Mouse (Mus musculus): ENCODE measurements around the gene Rab24. TPM values are rescaled to one million over a fixed set of nuclear protein-coding genes. Genes with fewer than 3 reads are reported as not detected.
A peak's percentile ranks its signal among the peaks of the same experiment; 100 is the strongest.

Gene Rab24
- total RNA-seq (2021) = 10 to 100 TPM; 31.4 to 34.3 TPM
- long read RNA-seq, experiment 1, transcript Rab24-201 (8 exons, 1,168 nt) = major isoform, 56 of 79 reads
- long read RNA-seq, experiment 1, partial matches to known transcripts = 3 of 79 reads
- long read RNA-seq, experiment 1, other reads (novel, unspliced or antisense) = 20 of 79 reads
- long read RNA-seq, experiment 2, transcript Rab24-201 (8 exons, 1,168 nt) = major isoform, 56 of 73 reads
- long read RNA-seq, experiment 2, partial matches to known transcripts = 0 of 73 reads
- long read RNA-seq, experiment 2, other reads (novel, unspliced or antisense) = 17 of 73 reads

- DNase-seq = peak; percentile 91 to 94
- intact Hi-C loops (cut with DNase I) = no loop called here
Observed at GRCm38 (mm10) chr13:55321434-55322129, at the start of gene Rab24. Gene Rab24, minus strand, starts transcription at chr13:55321946.

DNA sequence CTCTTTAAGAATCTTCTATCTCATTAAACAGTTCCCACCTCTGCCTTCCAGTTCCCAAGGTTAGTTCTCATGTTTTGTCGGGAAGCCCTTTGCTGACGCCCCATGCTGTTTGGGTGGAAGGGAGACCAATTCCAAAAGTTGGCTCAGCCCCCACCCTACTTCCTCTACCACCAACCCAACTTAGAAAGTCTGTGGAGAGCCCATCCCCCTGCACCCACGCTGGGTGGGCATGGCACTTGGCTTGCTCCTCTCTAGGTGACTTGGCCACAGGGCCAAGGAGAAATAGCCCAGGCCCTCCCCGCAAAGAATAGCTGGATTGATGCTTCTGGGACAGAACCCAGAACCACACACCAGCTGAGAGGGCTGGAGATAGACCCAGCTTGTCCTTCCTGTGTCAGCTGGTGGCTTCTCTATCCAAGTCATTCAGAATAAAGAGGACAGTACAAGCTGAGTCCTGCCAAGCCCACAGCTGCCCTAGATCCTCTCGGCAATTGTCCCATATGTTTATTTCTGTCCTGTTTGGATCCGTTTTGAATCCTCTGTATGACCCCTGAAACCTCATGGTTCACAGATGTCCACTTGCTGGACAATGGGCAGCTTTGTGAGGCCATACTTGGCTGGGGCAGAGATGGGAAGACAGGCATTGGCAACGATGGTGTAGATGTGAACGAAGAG is 49.4 kb upstream of the Rab24 start:
- intact Hi-C loops (cut with DNase I) = no loop called here
- DNase-seq = peak in 1 of 2 experiments; percentile 36

DNA sequence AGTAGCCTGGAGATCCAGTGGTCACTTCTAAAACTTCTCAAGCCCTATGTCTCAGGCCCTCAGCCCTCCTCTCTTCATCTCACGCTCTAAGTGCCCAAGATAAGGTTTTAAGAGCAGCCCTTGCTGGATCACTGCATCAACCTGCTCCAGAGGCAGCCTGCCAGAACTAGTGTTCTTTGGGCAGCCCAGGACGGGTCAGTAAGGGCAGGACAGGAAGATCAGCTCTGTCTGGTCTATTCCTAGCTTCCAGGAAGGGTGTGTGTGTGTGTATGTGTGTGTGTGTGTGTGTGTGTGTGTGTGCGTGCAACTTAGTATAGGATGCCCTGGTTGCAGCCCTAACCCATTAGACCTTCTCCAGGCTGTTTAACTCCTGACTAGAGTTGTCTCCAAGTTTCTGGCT is 48.5 kb upstream of the Rab24 start:
- intact Hi-C loops (cut with DNase I) = no loop called here
- DNase-seq = peak; percentile 21 to 27

GRCm38 (mm10) chr13:55369531-55370114 is 47.9 kb upstream of the Rab24 start, which contains the start of gene Rgs14:
Gene Rgs14, plus strand, starts transcription at chr13:55369732.
- peak; percentile 14 to 19 for DNase-seq
- intact Hi-C loops (cut with DNase I) = no loop called here

GRCm38 (mm10) chr13:55368401-55368800 is 46.7 kb upstream of the Rab24 start:
- DNase-seq = no peak
- intact Hi-C loops (cut with DNase I) = no loop called here

DNA sequence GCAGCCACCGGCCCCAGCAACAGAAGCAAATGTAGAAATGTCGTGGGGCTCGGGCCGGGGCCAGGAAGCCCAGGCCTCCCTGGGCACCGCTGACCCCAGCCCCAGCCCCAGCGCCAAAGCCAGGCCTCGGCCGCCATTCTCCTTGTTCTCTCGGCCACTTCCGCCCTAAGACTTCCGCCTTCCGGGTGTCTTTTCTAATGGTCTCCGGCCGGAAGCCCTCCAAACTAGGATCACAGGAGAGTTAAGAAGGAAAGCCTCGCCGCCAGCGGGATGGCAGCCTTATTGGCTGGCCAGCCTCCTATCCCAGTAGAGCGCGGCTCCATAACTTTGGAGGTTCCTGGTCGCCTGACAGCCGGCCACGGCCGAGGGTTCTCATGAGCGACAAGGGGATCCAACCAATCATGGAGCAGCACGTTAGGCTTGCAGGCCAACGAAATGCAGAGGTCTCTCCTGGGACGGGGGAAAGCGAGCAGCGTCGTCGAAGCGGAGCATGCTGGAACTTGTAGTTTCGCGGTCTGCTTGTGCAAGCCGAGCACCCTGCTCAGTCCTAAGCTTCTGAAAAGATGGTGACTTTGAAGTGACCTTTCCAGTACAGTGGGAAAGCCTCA is 40.8 kb upstream of the Rab24 start, which contains the start of gene Lman2:
Lman2 (minus strand) TSS at position 331 of the 608 bp plus-strand sequence.
- intact Hi-C loops (cut with DNase I) = no loop called here
- peak; percentile 93 to 95 for DNase-seq

- intact Hi-C loops (cut with DNase I) = no loop called here
- no peak for DNase-seq
Observed at GRCm38 (mm10) chr13:55361974-55362452, 40.3 kb upstream of the Rab24 start.

GRCm38 (mm10) chr13:55361145-55361544 is 39.4 kb upstream of the Rab24 start:
- intact Hi-C loops (cut with DNase I) = no loop called here
- DNase-seq = no peak

DNA sequence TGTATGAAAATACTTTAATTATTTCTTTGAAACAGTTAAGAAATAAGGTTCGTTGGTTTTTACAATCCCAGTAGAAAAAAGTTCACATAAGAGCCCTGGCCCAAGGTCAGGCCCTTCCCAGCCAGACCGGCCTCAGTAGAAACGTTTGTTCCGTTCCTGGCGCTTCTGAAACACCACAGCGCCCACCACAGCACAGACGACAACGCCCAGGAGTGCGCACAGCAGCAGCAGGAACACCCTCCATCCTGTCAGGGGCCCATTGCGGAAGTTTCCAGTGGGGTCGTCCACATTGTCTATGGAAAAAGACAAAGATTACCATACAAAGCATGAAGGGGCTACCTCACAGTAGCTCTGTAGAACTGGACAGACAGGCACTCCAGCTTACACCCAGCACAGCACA is 25.0 kb upstream of the Rab24 start:
- DNase-seq = no peak
- intact Hi-C loops (cut with DNase I) = no loop called here

- no peak for DNase-seq
- intact Hi-C loops (cut with DNase I) = no loop called here
Observed at GRCm38 (mm10) chr13:55344286-55344685, 22.5 kb upstream of the Rab24 start.

DNA sequence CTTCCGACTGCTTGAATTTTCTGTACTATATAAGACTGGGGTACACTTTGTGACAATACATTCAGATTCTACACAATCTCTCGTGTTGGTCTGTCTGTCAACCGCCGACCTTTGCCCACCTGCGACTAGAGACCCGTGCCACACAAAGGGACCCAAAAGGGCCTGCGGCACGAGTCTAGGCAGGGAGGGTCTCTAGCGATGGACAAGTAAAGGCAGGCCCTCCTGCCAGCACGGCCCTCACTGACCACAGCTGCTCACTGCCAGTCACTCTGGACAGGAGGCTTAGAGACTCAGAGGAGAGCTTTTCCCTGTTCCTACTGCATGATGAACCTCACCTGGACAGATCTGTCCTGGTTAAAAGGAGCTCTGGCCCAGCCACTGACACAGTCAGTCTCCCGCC is 20.7 kb upstream of the Rab24 start:
- no peak for DNase-seq
- intact Hi-C loops (cut with DNase I) = no loop called here

DNA sequence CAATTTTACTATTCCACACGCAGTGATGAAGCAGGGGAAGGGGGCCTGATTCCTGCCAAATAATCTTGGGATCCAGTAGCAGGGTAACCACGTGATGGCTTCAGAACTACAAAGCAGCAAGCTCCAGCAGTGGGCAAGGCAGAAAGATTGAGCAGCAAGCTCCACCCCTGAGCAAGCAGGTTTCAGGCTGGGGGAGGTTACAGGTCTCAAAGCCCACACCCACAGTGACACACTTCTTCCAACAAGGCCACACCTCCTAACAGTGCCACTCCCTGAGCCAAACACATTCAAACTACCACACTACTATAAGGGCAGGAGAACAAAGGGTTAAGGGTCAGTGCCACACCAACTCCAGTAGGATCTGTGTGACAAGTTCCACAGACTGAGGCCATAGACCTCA is 17.5 kb upstream of the Rab24 start:
- DNase-seq = no peak
- intact Hi-C loops (cut with DNase I) = no loop called here

- DNase-seq = no peak
- intact Hi-C loops (cut with DNase I) = no loop called here
Observed at GRCm38 (mm10) chr13:55338131-55339054, 16.6 kb upstream of the Rab24 start.

DNA sequence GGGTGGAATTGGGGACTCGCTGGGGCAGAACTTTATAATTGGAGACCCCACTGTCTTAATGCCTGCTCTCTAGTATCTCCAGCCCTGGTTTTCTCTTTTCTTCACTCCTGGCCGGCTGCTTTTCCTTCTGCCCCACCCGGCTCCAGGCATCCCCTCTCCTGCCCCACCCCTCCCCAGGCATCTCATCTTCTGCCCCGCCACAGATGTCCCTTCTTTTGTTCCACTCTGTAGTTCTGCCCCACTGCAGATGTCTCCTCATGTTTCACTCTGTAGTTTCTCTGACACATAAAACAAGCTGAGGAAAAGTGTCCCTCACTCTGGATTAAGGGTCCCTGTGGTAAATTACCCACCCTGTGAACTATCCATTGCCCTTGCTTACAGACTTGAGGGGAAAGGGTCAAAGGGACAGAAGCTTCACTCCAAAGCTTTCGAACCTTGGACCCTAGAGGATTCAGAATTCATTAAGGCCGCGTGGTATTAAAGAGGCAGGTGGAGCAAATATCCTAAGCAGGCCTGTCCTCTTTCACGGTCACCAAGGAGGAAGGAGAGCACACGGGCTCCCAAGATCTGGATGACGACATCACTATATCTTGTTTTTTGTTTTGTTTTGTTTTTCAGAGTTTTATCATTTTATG is 15.7 kb upstream of the Rab24 start:
- intact Hi-C loops (cut with DNase I) = no loop called here
- no peak for DNase-seq

DNA sequence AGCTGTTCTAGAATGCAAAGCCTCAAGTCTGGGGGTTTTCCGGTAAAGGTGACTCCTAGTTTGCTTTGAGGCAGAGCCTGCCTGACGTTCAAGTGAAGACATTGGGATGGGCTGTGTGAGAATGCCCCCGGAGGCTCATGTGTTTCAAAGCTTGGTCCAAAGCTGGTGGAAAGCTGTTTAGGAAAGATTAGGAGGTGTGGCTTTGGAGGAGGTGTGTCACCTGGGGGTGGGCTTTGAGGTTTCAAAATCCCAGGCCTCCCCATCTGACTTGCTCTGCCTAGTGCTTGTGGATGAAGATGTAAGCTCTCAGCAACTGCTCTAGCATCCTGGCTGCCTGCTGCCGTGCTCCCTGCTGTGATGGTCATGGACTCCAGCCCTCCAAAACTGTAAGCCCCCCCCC is 14.0 kb upstream of the Rab24 start:
- no peak for DNase-seq
- intact Hi-C loops (cut with DNase I) = no loop called here

DNA sequence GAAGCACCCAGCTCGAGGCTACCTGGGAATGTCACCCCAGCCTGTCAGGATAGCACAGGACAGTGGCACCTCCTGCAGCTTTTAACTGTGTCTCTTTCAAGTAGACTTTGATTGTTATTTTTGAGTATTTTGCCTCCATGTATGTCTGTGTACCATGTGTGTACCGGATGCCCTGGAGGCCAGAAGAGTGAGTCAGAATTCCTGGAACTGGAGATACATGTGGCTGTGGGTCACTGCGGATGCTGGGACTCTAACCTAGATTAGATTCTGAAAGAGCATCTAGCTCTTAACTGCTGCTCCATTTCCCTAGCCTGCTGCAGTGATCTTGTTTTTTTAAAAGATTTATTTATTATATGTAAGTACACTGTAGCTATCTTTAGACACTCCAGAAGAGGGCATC is 10.6 kb upstream of the Rab24 start:
- no peak for DNase-seq
- intact Hi-C loops (cut with DNase I) = no loop called here

GRCm38 (mm10) chr13:55330567-55331400 is 9.0 kb upstream of the Rab24 start:
- intact Hi-C loops (cut with DNase I) = loop anchor here (2.0 kb wide), 1 partner anchor 70 kb away; no protein-coding TSS in a partner anchor
- DNase-seq = no peak

All from heart, postnatal 14 days (tissue).